Mouse (Mus musculus) embryonic fibroblast, embryonic 13.5 days (primary cell): ENCODE measurements around the gene Ndufa7.

Experiments used
- CTCF ChIP-seq: IDR thresholded peaks from 2 replicates; pipeline ENCODE4 v1.5.1; 2011; ENCODE audit warnings: mild to moderate bottlenecking, control low read depth, low read length, moderate library complexity, borderline replicate concordance; ENCODE audit not compliant: insufficient read depth
- POLR2A ChIP-seq: IDR thresholded peaks from 2 replicates; pipeline ENCODE4 v1.6.1; 2011; ENCODE audit warnings: low read depth, mild to moderate bottlenecking, control low read depth, low read length, moderate library complexity

DNA sequence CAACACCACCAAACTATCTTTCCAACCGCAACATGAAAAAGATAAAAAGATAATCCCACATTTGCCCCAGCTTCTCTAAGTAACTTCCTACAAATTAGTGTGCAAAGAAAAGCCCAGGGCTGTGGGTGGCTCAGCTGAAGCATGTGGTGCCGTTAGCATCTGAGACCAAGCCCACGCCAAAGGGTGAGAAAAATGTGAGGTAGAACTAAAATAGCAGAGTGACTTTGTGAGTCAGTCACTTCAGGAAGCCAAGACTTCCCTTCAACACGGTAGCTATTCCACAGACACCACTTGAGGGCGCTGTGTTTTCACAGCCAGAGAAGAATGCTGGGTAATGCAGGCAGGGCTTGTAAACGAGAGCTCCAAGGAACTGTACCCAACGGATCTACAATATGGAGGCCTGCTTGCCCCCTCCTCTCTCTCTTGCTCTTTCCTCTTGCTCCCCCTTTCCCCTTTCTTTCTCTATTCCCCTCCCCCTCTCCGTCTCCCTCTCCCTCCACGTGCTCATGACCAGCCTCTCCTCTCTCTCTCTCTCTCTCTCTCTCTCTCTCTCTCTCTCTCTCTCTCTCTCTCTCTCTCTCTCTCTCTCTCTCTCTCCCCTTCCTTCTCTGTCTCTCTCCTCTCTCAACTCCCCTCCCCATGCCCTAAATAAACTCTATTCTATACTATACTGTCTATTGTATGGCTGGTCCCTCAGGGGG, 41.1 kb downstream of the Ndufa7 start:
- TF ChIP-seq CTCF (no peak), POLR2A (no peak)
